Mouse (Mus musculus) right cerebral cortex, adult 18-20 months (tissue): ENCODE data around the gene Ptpn3.
"Not testable (repeated sequence)": the region's sequence is repeated elsewhere in the genome, so short reads cannot be mapped to it uniquely, and the experiment has no call there.

Experiments used
- DNase-seq: peaks from one replicate; pipeline ENCODE4 v3.0.0; 2022; ENCODE audit warnings: mixed read lengths

Ptpn3 gene

DNA sequence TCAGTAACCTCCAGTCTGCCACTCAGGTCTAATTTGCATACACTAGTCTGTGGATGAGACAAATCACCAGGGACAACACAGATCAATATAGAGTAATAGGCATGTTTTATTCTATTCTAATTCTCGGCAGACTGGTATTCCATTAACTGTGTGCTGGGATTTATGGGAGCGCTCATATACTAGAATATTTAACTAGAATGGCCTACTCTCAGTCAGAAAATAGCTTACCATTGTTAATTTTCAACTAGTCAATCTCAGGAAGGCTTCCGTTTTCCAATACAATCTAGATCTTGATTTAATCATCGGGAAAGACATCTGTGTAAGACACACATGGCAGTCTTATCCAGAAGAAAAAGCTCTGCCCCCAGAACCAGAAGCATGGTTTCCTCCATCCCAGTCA, 3.5 kb downstream of the Ptpn3 start:
- DNase-seq = no peak

DNA sequence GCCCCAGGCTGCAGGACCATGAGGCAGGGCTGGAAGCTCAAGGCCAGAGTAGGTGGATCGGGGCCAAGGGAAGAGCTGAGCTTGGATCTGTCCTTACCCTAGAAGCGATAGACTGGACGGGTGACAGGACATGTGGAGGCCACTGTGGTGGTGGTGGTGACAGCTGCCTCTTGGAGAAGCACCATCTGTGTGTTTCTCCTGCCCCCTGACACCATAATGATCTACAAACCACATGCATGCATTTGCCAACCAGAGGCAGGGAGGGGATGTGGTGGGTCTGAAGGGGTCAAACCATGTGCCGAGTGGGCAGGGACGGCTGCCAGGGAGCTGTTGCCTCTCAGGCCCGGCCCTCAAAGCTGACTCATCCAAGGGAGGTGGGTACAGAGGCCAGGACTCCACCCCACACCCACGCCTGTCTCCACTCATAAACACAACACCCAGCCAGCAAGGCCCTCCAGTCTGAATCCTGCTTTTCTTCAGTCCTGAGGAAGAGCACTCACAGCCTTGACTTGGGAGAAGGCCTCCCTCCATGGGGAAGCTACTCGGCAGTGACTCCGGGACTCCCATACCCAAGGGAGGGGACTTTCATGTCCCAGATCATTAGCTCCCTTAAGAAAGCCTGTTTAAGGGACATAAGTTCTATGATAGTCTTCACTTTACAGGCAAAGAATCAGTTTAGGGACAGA, 6.5 kb downstream of the Ptpn3 start:
- DNase-seq = no peak

DNA sequence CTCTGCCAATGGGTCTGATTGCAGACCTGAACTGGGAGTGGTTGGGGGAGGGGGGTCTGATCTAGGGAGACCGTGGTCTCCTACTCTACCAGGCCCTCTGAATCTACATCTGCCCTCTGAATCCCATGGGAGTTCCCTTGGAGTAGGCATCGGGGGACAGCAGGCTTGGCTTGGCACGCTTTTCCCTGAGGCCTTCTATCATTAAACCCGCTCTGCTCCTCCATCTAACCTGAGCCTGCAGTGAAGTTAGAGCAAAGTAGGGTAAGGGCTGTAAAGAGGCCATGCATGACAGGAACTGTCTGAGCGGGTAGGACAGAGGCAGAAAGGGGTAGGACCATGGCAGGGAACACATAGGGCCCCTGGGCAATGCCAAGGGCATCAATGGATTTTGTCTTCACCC, 9.0 kb downstream of the Ptpn3 start:
- no peak for DNase-seq

DNA sequence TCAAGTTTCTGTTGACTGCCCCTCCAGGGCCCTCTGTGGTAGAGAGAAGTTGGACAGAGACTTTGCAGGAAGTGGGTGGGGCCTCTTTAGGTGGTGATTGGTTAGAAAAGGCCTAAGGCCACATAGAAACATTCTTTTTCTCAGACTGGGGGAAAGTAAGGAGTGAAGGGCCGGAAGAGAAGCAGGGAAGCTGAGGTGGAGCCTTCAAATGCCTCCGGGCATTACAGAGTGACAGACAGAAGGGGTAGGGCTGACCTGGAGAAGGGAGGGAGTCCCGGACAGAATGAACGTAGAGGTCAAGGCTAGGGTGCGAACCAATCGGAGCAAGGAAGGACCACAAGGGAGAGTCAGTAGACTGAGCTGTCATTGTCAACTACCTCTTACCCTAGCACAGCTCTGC, 11.6 kb downstream of the Ptpn3 start:
- no peak for DNase-seq

DNA sequence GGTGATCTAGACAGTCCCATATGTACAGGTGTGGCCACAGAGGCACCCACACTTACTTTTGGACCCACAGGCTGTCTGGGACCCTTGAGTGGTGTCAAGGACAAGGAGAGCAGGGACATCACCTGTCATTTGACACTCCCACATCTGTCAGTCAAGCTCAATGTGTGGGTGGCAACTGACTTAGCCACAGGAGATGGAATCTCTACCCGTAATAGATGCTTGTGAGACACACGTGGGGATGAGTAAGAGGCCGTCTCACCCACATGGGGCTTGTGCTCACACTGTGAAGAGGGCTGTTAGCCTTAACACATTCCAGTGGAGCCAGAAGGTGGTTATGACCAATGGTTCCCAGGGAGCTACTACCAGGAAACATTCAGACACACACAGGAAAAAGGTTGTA, 13.8 kb downstream of the Ptpn3 start:
- DNase-seq = no peak

DNA sequence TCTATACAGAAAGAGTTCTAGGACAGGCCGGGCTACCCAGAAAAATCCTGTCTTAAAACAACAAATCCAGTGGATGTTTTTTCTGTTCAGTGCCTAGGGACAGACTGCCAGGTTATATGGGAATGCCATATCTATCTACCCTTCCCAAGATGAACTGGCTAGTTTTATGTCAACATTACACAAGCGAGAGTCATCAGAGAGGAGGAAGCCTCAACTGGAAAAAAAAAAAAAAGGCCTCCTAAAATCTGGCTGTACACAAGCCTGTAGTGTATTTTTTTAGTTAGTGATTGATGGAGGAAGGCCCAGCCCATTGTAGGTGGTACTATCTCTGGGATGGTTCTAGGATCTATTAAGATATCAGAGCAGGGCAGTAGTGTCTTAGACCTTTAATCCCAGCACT, 16.4 kb downstream of the Ptpn3 start:
- DNase-seq = no peak

DNA sequence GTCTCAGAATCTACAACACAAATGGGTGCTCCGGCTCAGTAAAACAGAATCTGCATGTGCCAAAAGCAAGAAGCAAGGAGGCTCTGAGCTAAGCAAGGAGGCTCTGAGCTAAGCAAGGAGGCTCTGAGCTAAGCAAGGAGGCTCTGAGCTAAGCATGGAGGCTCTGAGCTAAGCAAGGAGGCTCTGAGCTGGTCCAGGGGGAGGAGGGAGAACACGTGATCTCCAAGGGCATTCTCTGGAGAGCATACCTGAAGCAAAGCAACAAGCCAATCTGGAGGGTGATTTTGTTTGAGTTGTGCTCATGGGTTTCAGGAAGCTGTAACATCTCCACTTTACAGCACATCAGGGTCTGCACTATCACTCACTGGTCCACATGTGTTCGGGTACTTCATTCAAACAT, 18.4 kb downstream of the Ptpn3 start:
- DNase-seq = no peak

DNA sequence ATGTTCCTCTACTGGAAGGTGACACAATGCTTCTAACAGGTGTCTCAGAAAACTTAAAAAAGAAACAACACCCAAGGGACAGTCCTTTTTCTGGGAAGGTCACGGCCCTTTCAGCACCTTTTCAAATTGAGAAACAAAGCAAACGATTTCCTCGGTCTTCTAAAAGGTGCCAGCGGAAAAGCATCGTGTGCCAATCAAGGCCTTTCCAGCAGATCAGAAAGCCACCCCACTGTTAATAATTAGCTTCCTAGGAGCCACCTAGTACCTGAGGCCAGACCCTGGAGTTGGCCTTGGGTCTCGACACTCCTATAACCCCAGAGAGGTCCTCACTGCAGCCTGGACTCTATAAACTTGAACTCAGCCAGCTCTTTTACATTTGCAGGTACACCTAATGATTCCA, 19.0 kb downstream of the Ptpn3 start:
- DNase-seq = no peak

DNA sequence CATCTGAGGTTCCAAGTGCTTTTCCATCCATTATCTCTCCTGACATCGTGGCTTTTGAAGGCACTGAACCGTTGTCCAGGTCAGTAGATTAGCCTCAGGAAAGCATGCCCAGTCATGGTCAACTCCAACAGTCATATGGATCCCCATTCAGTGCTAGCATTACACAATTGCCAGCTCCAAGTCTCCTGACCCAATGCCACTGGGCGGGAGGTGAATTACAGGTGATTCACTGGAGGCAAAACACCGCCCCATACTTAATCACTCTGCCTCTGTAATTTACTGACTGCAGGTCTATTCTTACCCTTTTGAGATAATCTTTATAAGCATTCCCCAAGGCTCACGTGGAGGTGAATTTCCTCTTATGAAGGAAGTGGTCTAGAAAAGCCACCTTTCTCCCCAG, 19.5 kb downstream of the Ptpn3 start:
- no peak for DNase-seq

DNA sequence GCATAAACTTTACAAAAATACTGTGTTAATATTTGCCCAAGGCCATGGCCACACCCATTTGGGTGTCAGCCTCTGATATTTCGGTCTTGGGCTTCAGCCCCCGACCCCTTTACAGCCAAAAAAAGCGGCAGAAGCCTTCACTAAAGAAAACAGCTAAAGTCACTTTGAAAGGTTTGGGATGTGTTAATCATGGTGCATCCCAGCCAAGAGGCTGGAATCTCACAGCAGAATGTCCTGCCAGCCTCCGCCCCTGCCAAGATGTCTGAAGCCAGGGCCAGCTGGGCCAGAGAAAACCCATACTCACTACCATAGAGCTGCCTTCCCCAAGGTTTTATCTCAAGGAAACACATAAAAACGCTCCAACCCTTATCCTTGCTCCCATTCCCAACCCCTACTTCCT, 20.7 kb downstream of the Ptpn3 start:
- DNase-seq = no peak

DNA sequence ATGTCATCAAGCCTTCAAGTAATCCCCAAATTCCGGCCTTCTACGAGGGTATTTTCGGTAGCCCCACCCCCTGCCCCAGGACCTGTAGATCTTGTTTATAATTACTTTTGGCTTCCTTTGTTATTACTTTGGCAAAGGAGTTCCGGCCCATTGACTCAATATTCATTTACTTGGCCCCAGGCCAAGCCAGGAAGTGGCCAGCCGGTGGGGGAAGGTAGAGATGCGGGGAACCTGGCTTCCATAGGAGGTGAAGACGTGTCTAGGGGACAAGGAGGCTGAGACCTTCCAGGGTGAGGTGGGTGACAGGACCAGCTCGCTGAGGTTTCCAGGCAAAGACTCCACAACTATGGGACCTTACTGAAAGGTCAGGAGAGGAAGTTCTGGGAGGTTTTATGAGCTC, 22.4 kb downstream of the Ptpn3 start:
- DNase-seq = no peak

DNA sequence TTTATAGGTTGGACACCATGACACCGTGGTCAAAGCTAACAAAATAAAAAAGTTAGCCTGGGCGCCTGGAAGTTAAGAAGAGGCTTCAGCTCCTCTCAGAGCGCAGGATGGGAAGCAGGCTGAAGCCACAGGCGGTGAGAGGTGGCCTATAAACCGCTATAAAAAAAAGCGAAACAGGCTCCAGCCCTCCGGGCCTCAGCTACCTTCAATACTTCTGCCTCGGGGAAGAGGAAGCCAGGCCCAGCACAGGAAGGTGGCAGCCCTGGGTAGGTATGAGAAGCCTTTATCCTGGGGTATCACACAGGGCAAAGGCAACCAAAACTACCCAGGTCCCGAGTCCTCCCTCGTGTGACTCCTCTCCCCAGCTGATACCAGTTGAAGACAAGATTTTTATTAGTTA, 22.8 kb downstream of the Ptpn3 start:
- no peak for DNase-seq

DNA sequence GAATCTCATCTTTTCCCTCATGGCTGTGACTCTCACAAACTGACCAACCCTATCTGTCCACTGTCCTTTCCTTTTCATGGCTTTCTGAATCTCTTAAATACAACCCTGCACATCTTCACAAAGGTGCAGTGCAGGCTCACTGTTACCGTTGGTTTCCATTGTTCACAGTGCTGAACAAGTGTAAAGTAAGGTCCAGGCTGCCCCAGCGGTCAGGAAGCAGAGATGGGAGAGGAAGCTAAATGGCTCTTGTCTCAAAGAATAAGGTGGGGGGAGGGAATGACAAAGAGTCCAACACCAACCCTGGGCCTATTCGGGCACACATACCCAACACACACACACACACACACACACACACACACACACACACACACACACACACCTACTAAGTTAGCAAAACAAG, 24.0 kb downstream of the Ptpn3 start:
- no peak for DNase-seq

DNA sequence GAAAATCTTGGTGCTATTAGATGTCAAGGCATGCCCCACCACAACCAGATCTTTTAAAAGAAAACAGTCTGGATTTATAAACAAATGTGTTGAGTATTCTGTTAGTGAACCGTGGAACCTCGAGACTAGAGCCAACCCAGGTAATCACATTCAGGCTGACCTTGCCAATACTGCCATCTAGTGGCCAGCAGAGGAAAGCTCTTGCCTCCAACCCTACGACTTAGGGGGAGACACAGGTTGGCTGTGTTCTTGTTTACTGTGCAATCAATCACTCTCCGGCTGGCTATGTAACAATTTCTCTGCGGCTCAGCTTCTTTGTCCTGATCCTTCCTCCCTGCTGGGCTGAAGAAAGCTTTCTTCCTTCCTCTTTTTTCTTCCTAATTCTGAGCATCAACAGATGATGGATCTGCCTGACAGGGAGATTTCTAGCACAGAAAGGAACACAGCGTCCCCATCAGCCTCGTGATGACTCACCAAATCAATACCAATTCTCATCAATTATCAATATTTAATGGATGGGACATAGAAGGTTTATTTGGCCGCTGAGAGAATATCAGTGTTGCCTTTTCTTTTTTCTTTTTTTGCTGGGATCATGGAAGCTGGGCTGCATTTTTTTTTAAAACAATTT, 26.4 kb downstream of the Ptpn3 start:
- peak; percentile 64 for DNase-seq

DNA sequence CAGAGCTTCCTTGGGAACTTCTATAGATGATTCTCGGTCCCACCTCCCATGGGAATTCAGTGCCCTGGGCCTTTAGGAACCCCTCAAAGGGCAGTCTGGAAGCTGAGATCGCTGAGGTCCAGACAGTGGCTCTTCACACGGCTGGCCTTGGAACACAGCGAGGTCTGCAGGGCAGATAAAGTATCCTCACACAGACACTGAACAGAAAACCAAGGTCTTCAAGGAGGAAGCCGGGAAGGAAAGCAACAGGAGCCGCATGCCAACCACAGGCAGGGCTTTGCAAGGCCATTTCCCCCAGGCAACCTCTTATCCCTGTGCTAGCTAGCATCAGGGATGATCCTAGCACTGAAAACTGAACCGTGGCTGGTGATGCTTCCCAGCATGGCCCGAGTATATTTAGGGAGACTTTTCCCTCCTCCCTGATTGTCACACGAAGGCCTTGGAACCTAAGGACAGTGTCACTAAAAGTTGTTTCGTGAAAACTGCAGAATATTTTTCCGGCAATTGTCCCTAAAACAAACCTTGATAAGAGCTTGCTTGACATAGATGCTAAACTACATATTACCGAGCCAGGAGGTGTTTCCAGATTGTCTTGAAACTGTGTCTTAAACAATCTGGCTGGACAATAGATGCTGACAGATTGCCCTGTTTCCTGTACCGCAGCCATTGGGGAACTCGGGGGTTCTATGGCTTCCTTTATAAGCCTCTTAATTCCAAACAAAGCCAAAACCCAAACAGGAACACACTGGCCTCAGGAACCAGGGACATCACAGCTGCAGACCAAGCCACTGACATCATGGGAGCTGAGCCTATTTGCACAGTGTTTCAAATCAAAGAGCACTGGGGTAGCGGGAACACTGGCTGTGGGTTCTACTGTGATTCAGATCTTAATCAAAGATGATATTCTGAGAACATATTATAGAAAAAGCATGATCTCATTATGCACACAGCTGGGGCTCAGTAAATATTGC, 27.8 kb downstream of the Ptpn3 start:
- DNase-seq = no peak

DNA sequence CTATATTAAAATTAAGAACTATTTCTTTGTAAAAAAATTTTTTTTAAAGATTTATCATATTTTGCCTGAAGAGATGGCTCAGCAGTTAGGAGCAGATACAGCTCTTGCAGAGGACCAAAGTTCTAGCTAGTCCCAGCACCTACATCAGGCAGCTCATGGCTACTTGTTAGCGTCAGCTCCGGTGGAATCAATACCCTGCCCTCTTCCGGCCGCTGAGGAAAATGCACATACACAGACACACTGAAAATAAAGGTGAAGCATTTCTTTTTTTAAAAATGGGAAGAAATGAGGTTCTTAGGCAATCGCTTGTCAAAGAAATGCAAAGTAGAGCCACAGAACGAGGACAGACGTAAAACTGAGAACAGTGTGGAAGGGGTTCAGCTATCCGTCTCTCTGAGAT, 30.6 kb downstream of the Ptpn3 start:
- DNase-seq = no peak

DNA sequence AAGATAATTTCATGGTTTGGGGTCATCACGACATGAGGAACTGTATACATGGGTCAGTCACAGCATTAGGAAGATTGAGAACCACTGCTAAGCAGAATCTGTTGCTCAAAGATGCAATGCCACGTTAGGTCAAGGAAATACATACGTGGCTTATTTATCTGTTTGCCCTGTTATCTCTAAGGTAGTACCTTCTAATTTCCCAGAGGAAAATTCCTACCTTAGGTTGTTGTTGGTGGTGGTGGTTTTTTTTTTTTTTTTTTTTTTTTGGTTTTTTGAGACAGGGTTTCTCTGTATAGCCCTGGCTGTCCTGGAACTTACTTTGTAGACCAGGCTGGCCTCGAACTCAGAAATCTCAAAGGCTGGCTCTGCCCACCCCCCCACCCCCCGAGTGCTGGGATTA, 31.1 kb downstream of the Ptpn3 start:
- not testable (repeated sequence) for DNase-seq

DNA sequence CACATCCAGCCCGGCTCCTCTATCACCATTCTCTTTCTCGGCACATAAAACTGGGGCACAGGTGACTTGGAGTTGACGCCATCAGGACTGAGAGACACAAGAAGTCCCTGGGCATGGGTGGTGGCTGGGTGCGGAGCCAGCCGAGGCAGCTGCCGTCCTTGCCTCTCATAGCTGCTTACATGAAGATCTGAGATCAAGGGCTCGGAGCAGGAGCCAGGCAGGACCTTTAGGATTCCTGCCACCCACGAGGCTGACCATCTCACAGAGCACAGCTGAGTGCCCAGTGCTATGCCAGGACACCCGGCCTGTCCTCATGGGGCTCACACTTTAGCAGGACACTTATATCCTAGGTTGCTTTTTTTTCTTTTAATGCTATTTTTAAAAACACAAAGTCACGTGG, 32.3 kb downstream of the Ptpn3 start:
- no peak for DNase-seq

DNA sequence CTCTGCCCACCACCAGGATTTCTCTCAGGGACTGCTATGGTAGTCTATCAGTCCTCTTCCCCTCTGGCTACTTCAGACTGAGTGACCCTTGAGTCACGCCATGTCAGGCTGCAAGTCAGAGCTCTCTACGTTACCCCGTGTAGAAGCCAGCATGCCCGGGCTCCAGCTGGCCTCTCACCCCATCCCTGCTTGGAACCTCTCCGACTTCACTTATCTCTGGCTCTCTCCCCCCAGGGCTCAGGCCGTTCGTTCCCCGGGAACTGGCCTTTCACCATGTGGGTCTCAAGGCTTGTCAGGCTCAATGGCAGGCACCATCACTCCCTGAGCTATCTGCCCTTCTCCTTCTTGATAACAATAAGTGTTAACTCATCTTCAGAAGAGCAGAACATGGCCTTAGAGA, 33.3 kb downstream of the Ptpn3 start:
- no peak for DNase-seq

DNA sequence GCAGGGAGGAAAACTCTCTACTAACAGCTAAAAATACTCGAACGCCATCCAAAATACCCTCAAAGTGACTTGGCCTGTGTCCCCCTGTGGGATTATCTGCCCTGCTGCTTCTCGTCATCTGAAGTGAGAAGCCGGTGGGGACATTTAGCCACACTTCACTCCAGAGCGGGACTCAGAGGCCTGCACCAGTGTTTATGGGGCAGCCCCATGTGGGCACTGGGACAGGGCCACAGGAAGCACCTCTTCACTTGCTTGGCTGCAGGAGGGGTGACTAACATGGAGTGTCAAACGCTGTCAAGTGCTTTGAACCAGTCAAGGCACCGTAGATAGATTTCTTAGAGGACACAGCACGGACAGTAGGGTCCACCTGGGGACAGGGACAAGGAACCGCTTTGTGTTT, 35.2 kb downstream of the Ptpn3 start:
- no peak for DNase-seq

DNA sequence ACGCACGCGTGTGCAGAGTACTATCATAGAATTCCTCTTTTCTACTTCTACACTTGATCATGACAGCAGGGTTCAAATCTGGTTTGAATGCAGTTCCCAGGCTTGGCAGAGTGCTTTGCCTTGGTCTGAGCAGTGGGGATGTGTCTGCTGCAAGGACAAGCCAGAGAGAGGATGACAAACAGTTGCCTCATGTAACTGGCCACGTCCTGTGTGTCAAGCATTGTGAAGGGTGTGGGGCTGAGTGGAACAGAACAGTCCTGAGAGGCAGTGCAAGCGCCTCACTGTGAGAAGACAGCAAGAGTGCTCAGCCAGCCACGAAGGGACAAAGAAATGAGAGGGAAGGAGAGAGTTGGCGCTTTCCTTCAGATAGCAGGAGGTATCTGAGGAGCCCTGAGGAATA, 37.9 kb downstream of the Ptpn3 start:
- no peak for DNase-seq

DNA sequence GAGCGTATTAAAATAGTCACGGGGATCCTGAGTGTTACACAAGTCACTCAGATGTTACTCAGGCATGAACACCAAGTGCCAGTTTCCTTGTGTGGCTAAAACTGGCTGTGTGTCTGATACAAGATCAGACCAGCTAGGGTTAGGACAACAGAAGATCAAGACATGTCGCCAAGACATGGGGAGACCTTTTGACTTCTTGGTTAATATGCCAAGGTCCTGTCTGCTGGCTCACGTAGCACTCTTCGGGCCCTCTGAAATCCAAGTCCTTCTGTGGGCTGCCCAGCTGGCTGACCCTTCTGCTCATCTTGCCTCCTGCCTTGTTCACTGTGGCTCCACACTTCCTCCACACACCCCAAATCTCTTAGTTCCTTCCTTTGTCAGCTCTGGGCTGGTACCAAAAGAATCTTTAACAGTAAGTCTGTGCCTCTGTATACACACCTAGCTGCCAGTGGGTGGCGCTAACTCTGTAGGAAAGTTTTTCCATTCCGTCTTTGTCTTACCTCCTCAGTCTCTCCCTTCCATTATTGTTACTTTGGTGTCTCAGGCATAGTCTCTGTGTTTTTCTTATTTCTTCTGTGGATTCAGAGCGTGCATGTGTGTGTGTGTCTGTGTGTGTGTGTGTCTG, 38.5 kb downstream of the Ptpn3 start:
- no peak for DNase-seq

DNA sequence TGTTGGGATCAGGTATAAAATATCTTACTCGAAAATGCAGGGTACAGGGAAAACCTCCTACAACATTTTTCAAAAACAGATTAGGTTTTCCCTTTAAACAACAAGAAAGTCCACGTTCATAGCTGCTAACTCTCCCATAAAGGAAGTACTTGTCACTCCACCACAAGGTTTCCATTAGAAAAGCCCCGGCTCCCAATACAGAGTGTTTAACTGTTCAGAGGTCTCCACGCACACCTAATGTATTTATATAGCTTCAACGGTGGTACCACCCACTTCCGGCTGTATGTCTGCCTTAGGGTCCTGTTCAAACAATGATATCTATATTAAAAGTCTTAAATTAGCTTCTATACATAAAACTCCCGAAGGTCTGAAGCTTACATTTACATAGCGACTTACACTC, 39.2 kb downstream of the Ptpn3 start:
- no peak for DNase-seq

DNA sequence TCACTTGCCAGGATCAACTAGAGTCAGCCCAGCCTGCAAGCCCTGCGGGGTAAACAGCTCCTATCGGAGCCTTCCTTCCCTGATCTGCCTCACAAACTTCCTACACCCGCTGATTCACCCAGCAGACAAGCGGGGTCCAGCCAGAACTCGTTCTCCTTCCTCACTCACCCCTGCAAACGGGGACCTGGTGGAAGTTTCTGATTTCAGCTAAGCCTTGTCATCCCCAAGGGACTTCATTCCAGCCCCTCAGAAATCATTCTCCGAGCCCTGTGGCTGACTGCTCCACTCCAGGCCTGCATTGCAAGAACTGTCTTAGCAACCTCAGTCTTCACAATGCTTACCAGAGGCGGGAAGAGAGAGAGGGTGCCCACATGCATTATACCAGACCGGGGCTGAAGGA, 39.8 kb downstream of the Ptpn3 start:
- DNase-seq = no peak
